Mouse (Mus musculus): ENCODE data around the gene Dap3.
"Not testable (repeated sequence)": the region's sequence is repeated elsewhere in the genome, so short reads cannot be mapped to it uniquely, and the experiment has no call there.

The Dap3 gene

GRCm38 (mm10) chr3:88950576-88951326 lies at the start of gene Dap3, which contains the start of gene Ash1l:
Gene Dap3, minus strand, starts transcription at chr3:88951181.
Gene Ash1l, plus strand, starts transcription at chr3:88950622.
- DNase-seq, result peak; percentile 74 to 81

- DNase-seq, result no peak
Observed at GRCm38 (mm10) chr3:88992793-88993192, 41.8 kb upstream of the Dap3 start.

GRCm38 (mm10) chr3:88983921-88984381 lies 33.0 kb upstream of the Dap3 start:
- DNase-seq, result peak; percentile 55 to 75

GRCm38 (mm10) chr3:88981206-88982010 lies 30.4 kb upstream of the Dap3 start:
- DNase-seq, result no peak

GRCm38 (mm10) chr3:88975012-88975411 lies 24.0 kb upstream of the Dap3 start:
- no peak for DNase-seq

GRCm38 (mm10) chr3:88963211-88963610 lies 12.2 kb upstream of the Dap3 start:
- not testable (repeated sequence) for DNase-seq

- DNase-seq, result no peak
Observed at GRCm38 (mm10) chr3:88953736-88954135, 2.8 kb upstream of the Dap3 start.

- DNase-seq, result no peak
Observed at GRCm38 (mm10) chr3:88953246-88953645, 2.3 kb upstream of the Dap3 start.

GRCm38 (mm10) chr3:88951327-88951800 lies 383 bp upstream of the Dap3 start:
- DNase-seq, result no peak

GRCm38 (mm10) chr3:88949786-88950575 lies 1.0 kb downstream of the Dap3 start:
- DNase-seq, result peak; percentile 93 to 94

GRCm38 (mm10) chr3:88944109-88944508 lies 6.9 kb downstream of the Dap3 start:
- DNase-seq, result no peak

- no peak for DNase-seq
Observed at GRCm38 (mm10) chr3:88942316-88942880, 8.6 kb downstream of the Dap3 start.

- DNase-seq, result no peak
Observed at GRCm38 (mm10) chr3:88939749-88940148, 11.2 kb downstream of the Dap3 start.

GRCm38 (mm10) chr3:88939071-88939470 lies 11.9 kb downstream of the Dap3 start:
- no peak for DNase-seq

GRCm38 (mm10) chr3:88929501-88929900 lies 21.5 kb downstream of the Dap3 start:
- DNase-seq, result no peak

- no peak for DNase-seq
Observed at GRCm38 (mm10) chr3:88925651-88926050, 25.3 kb downstream of the Dap3 start.

- no peak for DNase-seq
Observed at GRCm38 (mm10) chr3:88923989-88924591, 26.9 kb downstream of the Dap3 start.

- DNase-seq, result no peak
Observed at GRCm38 (mm10) chr3:88921411-88921810, 29.6 kb downstream of the Dap3 start.

GRCm38 (mm10) chr3:88918981-88919380 lies 32.0 kb downstream of the Dap3 start:
- no peak for DNase-seq

GRCm38 (mm10) chr3:88914384-88914810 lies 36.6 kb downstream of the Dap3 start:
- DNase-seq, result no peak

- DNase-seq, result peak; percentile 95 to 96
Observed at GRCm38 (mm10) chr3:88913511-88914383, 37.2 kb downstream of the Dap3 start, which contains the start of gene Msto1. Gene Msto1, minus strand, starts transcription at chr3:88913999.

Measured in lung, adult 18-20 months (tissue).